Mouse (Mus musculus) heart, postnatal 10 days (tissue): Measurements from ENCODE around the gene Rab3a. TPM values are rescaled to one million over a fixed set of nuclear protein-coding genes. Genes with fewer than 3 reads are reported as not detected.

Experiments
- DNase-seq, 2 experiments: peaks; one replicate each; pipeline ENCODE4 v3.0.0; 2021
- intact Hi-C: fragments of 180-260 bp; cut with DNase I; formaldehyde crosslinking; loops from one replicate; pipeline ENCODE4 v1.15.1; 2025
- total RNA-seq, 2 experiments: library from RNA; stranded (reverse); gene quantifications; 2 replicates each; pipeline ENCODE4 v1.2.3; 2021

Gene Rab3a
- total RNA-seq, 2 experiments from 2014 or later: 37.3 to 38.9 TPM

GRCm38 (mm10) chr8:70738211-70738610 lies 16.3 kb upstream of the Rab3a start:
- intact Hi-C loops: no loop called here
- DNase-seq: no peak

- no peak for DNase-seq
- intact Hi-C loops: loop anchor here (2.0 kb wide), 1 partner anchor 15 kb away; no protein-coding TSS in a partner anchor
These were observed 12.8 kb upstream of the Rab3a start for GRCm38 (mm10) chr8:70741661-70742060.

GRCm38 (mm10) chr8:70742176-70742575 lies 12.3 kb upstream of the Rab3a start:
- DNase-seq: no peak

GRCm38 (mm10) chr8:70742981-70743655 lies 11.4 kb upstream of the Rab3a start:
- intact Hi-C loops: no loop called here
- DNase-seq: no peak

More at GRCm38 (mm10) chr8:70742176-70742575, 12.3 kb upstream of the Rab3a start:
- intact Hi-C loops: no loop called here

- intact Hi-C loops: no loop called here
These were observed 10.6 kb upstream of the Rab3a start for GRCm38 (mm10) chr8:70743656-70744590.

GRCm38 (mm10) chr8:70744806-70745205 lies 9.7 kb upstream of the Rab3a start:
- no peak for DNase-seq
- intact Hi-C loops: no loop called here

More at GRCm38 (mm10) chr8:70743656-70744590, 10.6 kb upstream of the Rab3a start:
- DNase-seq: peak; percentile 77 to 80

GRCm38 (mm10) chr8:70745691-70746220 lies 8.7 kb upstream of the Rab3a start:
- intact Hi-C loops: no loop called here
- no peak for DNase-seq

GRCm38 (mm10) chr8:70746676-70747075 lies 7.8 kb upstream of the Rab3a start:
- DNase-seq: no peak
- intact Hi-C loops: no loop called here

GRCm38 (mm10) chr8:70747211-70747890 lies 7.1 kb upstream of the Rab3a start:
- intact Hi-C loops: no loop called here
- DNase-seq: no peak

- DNase-seq: no peak
- intact Hi-C loops: no loop called here
These were observed 6.0 kb upstream of the Rab3a start for GRCm38 (mm10) chr8:70748246-70749096.

GRCm38 (mm10) chr8:70749097-70749674 lies 5.3 kb upstream of the Rab3a start:
- intact Hi-C loops: no loop called here
- DNase-seq: no peak

- intact Hi-C loops: no loop called here
- DNase-seq: peak in 1 of 2 experiments; percentile 31
These were observed 4.3 kb upstream of the Rab3a start for GRCm38 (mm10) chr8:70750128-70750680.

GRCm38 (mm10) chr8:70752000-70752764 lies 2.3 kb upstream of the Rab3a start:
- intact Hi-C loops: loop anchor here (1.0 kb wide), 1 partner anchor 32 kb away; no protein-coding TSS in a partner anchor
- peak; percentile 85 to 86 for DNase-seq

GRCm38 (mm10) chr8:70753151-70753550 lies 1.3 kb upstream of the Rab3a start:
- intact Hi-C loops: no loop called here
- DNase-seq: peak; percentile 95 to 96

GRCm38 (mm10) chr8:70754871-70755660 lies 587 bp downstream of the Rab3a start:
- peak; percentile 63 to 78 for DNase-seq
- intact Hi-C loops: no loop called here

- DNase-seq: peak; percentile 9 to 20
These were observed 1.4 kb downstream of the Rab3a start for GRCm38 (mm10) chr8:70755661-70756475.

More at GRCm38 (mm10) chr8:70755661-70756475, 1.4 kb downstream of the Rab3a start:
- intact Hi-C loops: no loop called here
